Mouse (Mus musculus) neural tube, embryonic 15.5 days (tissue): ENCODE measurements at regions not wholly inside any gene's neighbourhood (a gene's known extent, or its start where the extent isn't known, plus 50 kb on each side); places are given as distances from the start of the nearest gene placed in this dataset.
"Not testable (repeated sequence)": the region's sequence is repeated elsewhere in the genome, so short reads cannot be mapped to it uniquely, and the experiment has no call there.

Experiments
- ATAC-seq: fragments of 200-750 bp; cut with Nextera tagmentation; 2 replicates; pipeline ENCODE4 v1.8.0; 2017; ENCODE audit warnings: mild to moderate bottlenecking, moderate TSS enrichment, moderate library complexity; ENCODE audit not compliant: low FRiP score
- H3K27ac ChIP-seq: fragments of 300-500 bp; sonication (generic); replicated peaks from 2 replicates; pipeline ENCODE4 v1.5.1; 2015; ENCODE audit warnings: mild to moderate bottlenecking, inconsistent platforms
- H3K27me3 ChIP-seq: fragments of 300-500 bp; sonication (generic); replicated peaks from 2 replicates; pipeline ENCODE4 v1.6.1; 2015; ENCODE audit warnings: inconsistent platforms
- H3K36me3 ChIP-seq: fragments of 300-500 bp; sonication (generic); 2 replicates; pipeline ENCODE4 v1.6.1; 2015; ENCODE audit warnings: inconsistent platforms
- H3K4me1 ChIP-seq: fragments of 300-500 bp; sonication (generic); 2 replicates; pipeline ENCODE4 v1.6.1; 2015; ENCODE audit warnings: inconsistent platforms
- H3K4me2 ChIP-seq: fragments of 300-500 bp; sonication (generic); 2 replicates; pipeline ENCODE4 v1.6.1; 2015; ENCODE audit warnings: inconsistent platforms, mild to moderate bottlenecking, moderate library complexity
- H3K4me3 ChIP-seq: fragments of 300-500 bp; sonication (generic); replicated peaks from 2 replicates; pipeline ENCODE4 v1.5.1; 2015; ENCODE audit warnings: mild to moderate bottlenecking, inconsistent platforms
- H3K9ac ChIP-seq: fragments of 300-500 bp; sonication (generic); replicated peaks from 2 replicates; pipeline ENCODE4 v1.6.1; 2015; ENCODE audit warnings: mild to moderate bottlenecking, inconsistent platforms
- H3K9me3 ChIP-seq: fragments of 300-500 bp; sonication (generic); replicated peaks from 2 replicates; pipeline ENCODE4 v1.6.1; 2016; ENCODE audit warnings: inconsistent platforms
- WGBS: fragments of 180-500 bp; shearing (Covaris S2); methylation state at CpG from one replicate; pipeline ENCODE4 v1.1.7; 2015; ENCODE audit warnings: mixed read lengths; 5-methylcytosine and 5-hydroxymethylcytosine counted together

DNA sequence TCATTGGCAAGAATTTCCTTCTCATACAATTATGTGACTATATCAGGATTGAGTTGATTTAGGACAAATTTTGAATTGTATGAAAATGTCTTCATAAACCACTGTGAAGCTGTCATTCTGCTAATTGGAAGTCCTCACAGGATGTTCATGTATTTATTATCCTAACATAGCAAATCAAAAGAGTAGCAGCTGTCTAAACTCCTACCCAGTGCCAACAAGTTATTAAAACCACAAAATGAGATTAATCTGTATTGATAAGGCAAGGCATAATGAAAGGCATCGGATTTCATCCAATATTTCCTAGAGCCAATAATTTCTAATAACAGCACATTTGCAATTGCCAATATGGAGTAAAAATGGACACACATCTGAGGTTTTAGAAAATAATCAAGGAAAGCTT is 217.6 kb upstream of the Tmprss15 start:
- no peaks in the 10 kb centered on the region for H3K9me3 ChIP-seq
- no peaks in the 10 kb centered on the region for H3K27me3 ChIP-seq
- WGBS, result 86% methylated on average over 1 of the region's 1 CpGs

DNA sequence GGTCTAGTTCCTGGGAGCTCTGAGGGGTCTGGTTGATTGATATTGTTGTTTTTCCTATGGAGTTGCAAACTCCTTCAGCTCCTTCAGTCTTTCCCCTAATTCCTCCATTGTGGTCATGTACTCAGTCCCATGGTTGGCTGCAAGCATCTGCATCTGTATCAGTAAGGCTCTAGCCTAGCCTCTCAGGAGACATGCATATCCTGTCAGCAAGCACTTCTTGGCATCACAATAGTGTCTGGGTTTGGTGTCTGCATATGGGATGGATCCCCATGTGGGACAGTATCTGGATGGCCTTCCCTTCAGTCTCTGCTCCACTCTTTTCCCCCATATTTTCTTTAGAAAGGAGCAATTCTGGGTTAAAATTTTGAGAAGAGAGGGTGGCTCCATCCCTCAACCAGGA is 205.7 kb upstream of the Tmprss15 start:
- H3K36me3 ChIP-seq, H3K4me2 ChIP-seq, H3K27me3 ChIP-seq, H3K9me3 ChIP-seq, H3K4me3 ChIP-seq, H3K4me1 ChIP-seq, H3K27ac ChIP-seq, ATAC-seq, H3K9ac ChIP-seq: not testable (repeated sequence)

More for the DNA sequence above, 217.6 kb upstream of the Tmprss15 start:
- Histone ChIP-seq H3K4me3 (no peak overlapping the region), H3K4me1 (no peaks in the 10 kb centered on the region), H3K36me3 (no peaks in the 10 kb centered on the region), H3K27ac (no peak overlapping the region), H3K4me2 (no peak overlapping the region), H3K9ac (no peak overlapping the region)
- no peak for ATAC-seq

DNA sequence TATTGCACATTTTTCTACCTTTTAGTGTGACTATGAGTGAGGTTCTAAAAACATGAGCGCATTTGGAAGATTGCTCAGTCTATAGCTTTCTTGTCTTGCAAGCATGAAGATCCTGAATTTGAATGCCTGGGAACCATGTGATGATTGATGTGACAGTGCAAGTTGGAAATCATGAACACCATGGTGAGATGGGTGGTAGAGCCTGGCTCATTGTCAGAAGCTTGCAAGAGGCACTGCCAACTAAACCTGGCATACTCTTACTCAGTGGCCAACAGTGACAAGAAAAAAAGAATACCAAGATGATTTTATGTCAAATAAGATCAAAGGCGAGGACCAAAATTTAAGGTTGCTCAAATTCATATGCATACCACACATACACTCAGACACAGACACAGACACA is 188.1 kb upstream of the Tmprss15 start:
- no peak overlapping the region for H3K9ac ChIP-seq
- no peak for ATAC-seq
- 97% methylated on average over 2 of the region's 2 CpGs for WGBS
- no peaks in the 10 kb centered on the region for H3K27me3 ChIP-seq
- H3K27ac ChIP-seq, result no peak overlapping the region
- no peaks in the 10 kb centered on the region for H3K36me3 ChIP-seq
- no peak overlapping the region for H3K4me2 ChIP-seq
- no peak overlapping the region for H3K4me3 ChIP-seq
- no peaks in the 10 kb centered on the region for H3K9me3 ChIP-seq
- H3K4me1 ChIP-seq, result no peaks in the 10 kb centered on the region

DNA sequence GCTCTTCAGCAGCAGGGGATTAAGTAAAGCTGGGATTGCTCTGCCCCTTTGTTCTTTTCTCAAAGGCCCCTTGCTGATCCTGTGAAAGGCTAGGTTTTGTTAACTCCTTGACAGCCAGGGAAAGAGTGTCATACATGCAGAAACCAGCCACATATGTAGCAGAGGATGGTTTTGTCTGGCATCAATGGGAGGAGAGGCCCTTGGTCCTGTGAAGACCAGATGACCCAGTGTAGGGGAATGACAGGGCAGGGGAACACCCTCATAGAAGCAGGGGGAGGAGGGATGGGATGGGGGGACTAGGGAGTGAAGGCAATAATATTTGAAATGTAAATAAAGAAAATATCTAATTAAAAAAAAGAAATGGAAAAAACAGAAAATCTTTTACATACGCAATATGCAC is 165.6 kb upstream of the Tmprss15 start:
- ATAC-seq, result no peak
- H3K9ac ChIP-seq, result no peak overlapping the region
- H3K4me2 ChIP-seq, result no peak overlapping the region
- no peaks in the 10 kb centered on the region for H3K27me3 ChIP-seq
- H3K4me3 ChIP-seq, result no peak overlapping the region
- WGBS, result 100% methylated on average over 1 of the region's 1 CpGs
- no peaks in the 10 kb centered on the region for H3K9me3 ChIP-seq
- no peaks in the 10 kb centered on the region for H3K36me3 ChIP-seq
- H3K4me1 ChIP-seq, result no peaks in the 10 kb centered on the region
- no peak overlapping the region for H3K27ac ChIP-seq

DNA sequence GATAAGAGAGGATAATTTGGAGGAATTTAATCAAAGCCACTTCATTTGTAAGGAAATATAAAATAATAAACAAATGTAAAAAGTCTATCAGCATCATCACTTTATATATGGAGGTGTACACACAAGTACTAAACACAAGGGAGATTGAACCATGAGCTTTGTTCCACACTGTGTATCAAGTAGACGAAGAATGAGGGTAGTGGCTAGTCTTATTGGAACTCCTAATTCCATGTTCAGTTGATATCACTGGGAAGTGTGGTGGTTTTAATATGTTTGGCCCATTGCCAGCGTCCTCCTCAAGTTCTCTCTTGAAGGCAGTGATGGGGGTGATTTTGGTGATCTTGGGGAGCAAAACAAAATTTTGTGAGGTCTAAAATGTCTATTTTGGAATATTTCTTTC is 165.2 kb upstream of the Tmprss15 start:
- Histone ChIP-seq H3K4me3 (no peak overlapping the region), H3K9me3 (no peaks in the 10 kb centered on the region), H3K36me3 (no peaks in the 10 kb centered on the region), H3K9ac (no peak overlapping the region), H3K27me3 (no peaks in the 10 kb centered on the region), H3K4me1 (no peaks in the 10 kb centered on the region), H3K27ac (no peak overlapping the region), H3K4me2 (no peak overlapping the region)
- no peak for ATAC-seq
- 60% methylated on average over 2 of the region's 2 CpGs for WGBS

DNA sequence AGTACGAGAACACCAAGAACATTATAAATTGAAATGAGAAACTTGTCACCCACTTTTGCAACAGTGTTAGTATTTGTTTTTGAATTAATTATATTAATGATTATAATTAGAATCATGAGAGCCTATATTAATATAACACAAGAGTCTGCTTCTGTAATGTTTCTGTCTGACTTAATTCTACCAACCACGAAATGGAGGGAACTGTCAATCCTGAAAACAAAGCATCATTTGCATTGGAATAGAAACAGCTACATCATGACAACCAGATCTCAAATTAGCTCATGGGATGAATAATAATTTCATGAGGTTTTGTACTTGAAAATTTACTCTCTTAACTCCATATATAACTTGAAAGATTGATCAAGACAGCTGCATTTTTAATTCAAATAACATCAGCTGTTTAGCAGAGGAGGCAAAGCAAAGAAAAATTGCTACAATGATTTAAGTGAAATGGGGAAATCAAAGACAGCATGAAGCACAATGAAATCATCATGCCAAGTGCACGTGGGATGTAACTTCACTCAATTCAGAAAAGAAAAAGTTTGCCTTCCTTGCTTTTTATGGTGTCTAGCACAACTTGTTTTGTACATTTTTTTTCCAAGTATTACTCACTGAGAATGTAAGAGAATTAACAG is 150.1 kb upstream of the Tmprss15 start:
- Histone ChIP-seq H3K9ac (no peak overlapping the region), H3K27me3 (no peaks in the 10 kb centered on the region), H3K4me3 (no peak overlapping the region), H3K36me3 (no peaks in the 10 kb centered on the region), H3K4me1 (no peaks in the 10 kb centered on the region), H3K9me3 (no peaks in the 10 kb centered on the region), H3K27ac (no peak overlapping the region), H3K4me2 (no peak overlapping the region)
- 63% methylated on average over 3 of the region's 3 CpGs for WGBS
- no peak for ATAC-seq

DNA sequence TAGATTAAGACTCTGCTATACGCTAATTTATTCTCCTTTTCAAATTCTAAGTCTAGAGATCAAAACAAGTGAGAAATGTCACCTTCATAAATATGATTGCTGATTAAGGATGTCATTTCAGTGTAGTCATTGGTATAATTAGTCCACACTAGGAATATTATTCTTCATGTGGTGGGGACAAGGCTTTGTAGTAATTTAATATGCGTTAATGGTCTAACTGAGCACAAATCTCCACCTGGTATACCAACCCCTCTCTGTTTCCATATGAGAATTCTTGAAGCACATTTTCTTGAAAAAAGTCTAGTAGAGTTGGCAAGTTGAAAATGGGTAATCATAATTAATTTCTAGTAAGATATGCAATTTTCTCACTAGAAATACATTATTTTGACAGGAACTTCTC is 149.3 kb upstream of the Tmprss15 start:
- Histone ChIP-seq H3K27me3 (no peaks in the 10 kb centered on the region), H3K4me3 (no peak overlapping the region), H3K36me3 (no peaks in the 10 kb centered on the region), H3K4me1 (no peaks in the 10 kb centered on the region), H3K9ac (no peak overlapping the region), H3K27ac (no peak overlapping the region), H3K4me2 (no peak overlapping the region), H3K9me3 (no peaks in the 10 kb centered on the region)
- ATAC-seq, result no peak
- 39% methylated on average over 2 of the region's 2 CpGs for WGBS

DNA sequence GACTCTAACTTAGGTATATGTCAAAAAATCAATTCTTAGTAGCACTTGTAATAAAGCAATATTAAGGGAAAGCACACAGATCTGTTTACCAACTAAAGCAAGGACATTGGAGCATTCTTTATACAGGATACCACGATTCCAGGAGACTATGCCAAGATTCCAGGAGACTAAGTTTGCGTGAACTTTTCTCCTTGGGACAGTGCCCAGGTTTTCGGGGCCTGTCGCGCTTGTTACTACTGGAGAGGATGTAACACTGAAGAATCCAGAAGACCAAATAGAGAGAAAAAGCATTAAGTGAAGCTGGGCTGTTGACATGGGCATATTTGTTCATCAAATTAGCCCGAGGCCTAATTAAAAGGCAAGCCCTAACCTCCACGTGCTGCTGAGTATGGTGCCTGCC is 100.3 kb upstream of the Tmprss15 start:
- Histone ChIP-seq H3K27me3 (no peaks in the 10 kb centered on the region), H3K9me3 (no peaks in the 10 kb centered on the region), H3K4me2 (no peak overlapping the region), H3K4me1 (no peaks in the 10 kb centered on the region), H3K9ac (no peak overlapping the region), H3K27ac (no peak overlapping the region), H3K36me3 (no peaks in the 10 kb centered on the region), H3K4me3 (no peak overlapping the region)
- no peak for ATAC-seq
- WGBS, result 84% methylated on average over 7 of the region's 7 CpGs

DNA sequence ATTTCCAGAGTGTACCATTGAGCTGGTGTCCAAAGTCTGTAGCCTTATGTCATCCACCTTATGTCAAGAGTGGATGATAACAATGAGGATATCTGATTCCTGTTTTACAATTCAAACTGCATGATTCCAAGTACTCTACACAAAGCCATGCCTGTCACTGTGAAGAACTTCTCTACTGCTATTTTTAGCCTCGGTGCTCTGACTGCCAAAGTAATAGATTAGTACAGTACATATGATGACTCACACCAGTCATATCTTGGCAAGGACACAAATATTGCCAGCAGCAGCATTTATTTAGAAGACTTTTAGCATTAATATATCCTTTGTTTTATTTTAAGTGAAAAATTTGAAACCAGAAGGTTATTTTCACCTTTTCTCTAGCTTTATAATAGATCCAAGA is 95.6 kb upstream of the Tmprss15 start:
- no peak for ATAC-seq

DNA sequence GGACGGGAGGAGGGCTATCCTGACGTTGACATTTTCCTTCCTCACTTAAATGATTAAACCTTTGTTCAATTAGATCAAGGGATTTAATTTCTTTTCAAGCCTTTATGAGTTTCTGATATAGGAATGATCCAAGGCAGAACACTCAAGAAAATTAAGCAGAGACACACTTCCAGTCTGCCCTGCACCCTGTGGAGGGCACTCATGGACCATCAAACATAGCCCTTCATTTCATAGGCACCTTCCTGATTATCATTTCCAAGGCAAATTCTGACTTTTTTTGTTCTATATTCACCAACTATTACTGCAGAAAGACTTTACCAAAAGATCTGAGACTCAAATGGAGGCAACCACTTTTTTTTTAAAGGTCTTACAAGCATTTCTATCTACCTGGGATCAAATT is 91.6 kb upstream of the Tmprss15 start:
- H3K9ac ChIP-seq, result no peak overlapping the region
- no peak for ATAC-seq
- H3K27ac ChIP-seq, result no peak overlapping the region
- no peaks in the 10 kb centered on the region for H3K9me3 ChIP-seq
- H3K27me3 ChIP-seq, result no peaks in the 10 kb centered on the region
- H3K36me3 ChIP-seq, result no peaks in the 10 kb centered on the region
- no peak overlapping the region for H3K4me3 ChIP-seq
- no peak overlapping the region for H3K4me2 ChIP-seq
- peaks cover 2% of the 10 kb centered on the region for H3K4me1 ChIP-seq
- WGBS, result 76% methylated on average over 2 of the region's 2 CpGs

More for the DNA sequence above, 95.6 kb upstream of the Tmprss15 start:
- no peak overlapping the region for H3K4me3 ChIP-seq
- no peaks in the 10 kb centered on the region for H3K9me3 ChIP-seq
- no peak overlapping the region for H3K4me2 ChIP-seq
- 66% methylated on average over 1 of the region's 1 CpGs for WGBS
- H3K9ac ChIP-seq, result no peak overlapping the region
- no peaks in the 10 kb centered on the region for H3K27me3 ChIP-seq
- no peak overlapping the region for H3K27ac ChIP-seq
- no peaks in the 10 kb centered on the region for H3K36me3 ChIP-seq
- H3K4me1 ChIP-seq, result no peaks in the 10 kb centered on the region

DNA sequence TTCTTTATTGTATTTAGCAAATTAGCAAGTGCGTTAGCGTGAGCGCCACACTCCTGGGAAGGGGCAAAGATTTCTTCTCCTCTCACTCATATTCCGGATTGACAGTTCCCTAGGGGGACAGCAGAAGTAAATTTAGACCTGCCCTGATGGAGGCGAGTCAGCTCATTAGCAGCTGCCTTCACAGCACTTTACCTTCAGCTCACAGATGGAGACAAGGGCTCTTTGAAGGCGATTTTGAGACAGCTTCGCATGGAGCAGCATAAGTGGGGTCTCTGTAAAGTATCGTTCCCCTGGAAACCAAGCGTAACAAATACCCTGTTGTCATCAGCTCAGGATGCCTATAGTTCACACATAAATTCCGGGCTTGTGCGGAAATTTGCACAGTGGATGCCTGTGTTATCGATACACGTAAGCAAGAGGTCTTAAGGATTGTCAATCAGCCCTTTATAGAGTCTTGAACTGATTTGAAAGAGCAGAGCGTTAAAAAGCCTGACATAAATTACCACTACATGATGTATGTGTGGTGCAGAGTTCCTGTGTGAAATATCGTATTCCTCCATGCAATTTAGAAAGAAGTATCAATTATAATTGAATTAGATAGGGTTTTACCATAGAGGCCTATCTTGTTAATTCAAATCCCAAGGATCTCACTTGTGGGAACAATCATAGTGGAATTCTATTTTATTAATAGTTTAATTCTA is 86.6 kb upstream of the Tmprss15 start:
- Histone ChIP-seq H3K27me3 (no peaks in the 10 kb centered on the region), H3K9me3 (no peaks in the 10 kb centered on the region), H3K27ac (peak overlapping the region; percentile 18), H3K4me1 (peaks cover 9% of the 10 kb centered on the region), H3K9ac (no peak overlapping the region), H3K4me2 (peak overlapping the region; percentile 50), H3K4me3 (peak overlapping the region; percentile 20), H3K36me3 (no peaks in the 10 kb centered on the region)
- peak; percentile 76 for ATAC-seq
- 14% methylated on average over 15 of the region's 15 CpGs for WGBS

DNA sequence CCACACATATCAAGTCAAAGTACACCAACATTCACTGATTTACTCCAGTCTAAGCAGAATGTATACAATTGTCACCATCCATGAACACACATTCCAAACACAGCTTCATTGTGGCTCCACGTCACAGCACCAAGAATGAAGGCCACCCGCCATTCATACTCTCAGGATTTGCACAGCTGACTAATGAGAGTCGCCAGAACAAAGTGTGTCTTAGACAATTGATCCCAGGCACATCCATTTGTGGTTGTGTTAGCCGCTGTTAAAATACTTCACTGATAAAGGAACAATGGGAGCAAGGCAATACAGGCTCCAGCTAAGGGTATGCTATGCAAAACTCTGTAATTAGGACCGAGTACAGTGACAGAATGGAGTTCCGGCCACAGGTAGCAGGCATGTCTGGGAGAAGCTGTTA is 85.9 kb upstream of the Tmprss15 start:
- Histone ChIP-seq H3K9me3 (no peaks in the 10 kb centered on the region), H3K9ac (no peak overlapping the region), H3K4me1 (peaks cover 9% of the 10 kb centered on the region), H3K27ac (peak overlapping the region; percentile 18), H3K4me2 (peak overlapping the region; percentile 50), H3K27me3 (no peaks in the 10 kb centered on the region), H3K4me3 (peak overlapping the region; percentile 20), H3K36me3 (no peaks in the 10 kb centered on the region)
- WGBS, result 30% methylated on average over 6 of the region's 6 CpGs
- ATAC-seq, result peak; percentile 78
